Mouse (Mus musculus) lung, adult 2 months (tissue): ENCODE results near the gene Col10a1.
"Not testable (repeated sequence)": the region's sequence is repeated elsewhere in the genome, so short reads cannot be mapped to it uniquely, and the experiment has no call there.

Experiments used
- CTCF ChIP-seq: fragments of 200-500 bp; IDR thresholded peaks from 2 replicates; pipeline ENCODE4 v1.5.1; 2011; ENCODE audit warnings: mild to moderate bottlenecking, low read length, control low read depth; ENCODE audit not compliant: insufficient read depth
- POLR2A ChIP-seq: fragments of 200-500 bp; IDR thresholded peaks from 2 replicates; pipeline ENCODE4 v1.6.1; 2011; ENCODE audit warnings: low read depth, mild to moderate bottlenecking, control low read depth, low read length, borderline replicate concordance; ENCODE audit errors: extremely low read depth

DNA sequence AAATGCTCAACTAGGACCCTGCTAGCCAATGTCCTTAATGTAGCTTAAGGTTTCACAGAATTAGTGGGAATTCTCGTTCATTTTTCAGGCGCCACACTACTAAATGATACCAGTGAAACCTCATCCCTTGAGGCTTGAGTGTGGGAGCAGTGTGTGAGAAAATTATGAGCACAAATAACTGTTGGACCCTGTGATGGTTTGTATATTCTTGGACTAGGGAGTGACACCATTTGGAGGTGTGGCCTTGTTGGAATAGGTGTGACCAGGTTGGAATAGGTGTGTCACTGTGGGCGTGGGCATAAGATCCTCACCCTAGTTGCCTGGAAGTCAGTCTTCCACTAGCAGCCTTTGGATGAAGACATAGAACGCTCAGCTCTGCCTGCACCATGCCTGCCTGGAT is 29.0 kb downstream of the Col10a1 start:
- TF ChIP-seq CTCF, POLR2A: not testable (repeated sequence)
